Mouse (Mus musculus): Measurements from ENCODE around the gene Ccp110. TPM values are rescaled to one million over a fixed set of nuclear protein-coding genes. Genes with fewer than 3 reads are reported as not detected.
A peak's percentile ranks its signal among the peaks of the same experiment; 100 is the strongest.

Ccp110 gene
- total and polyA plus RNA-seq, 3 experiments, result 10.4 to 12.3 TPM; not detected in 1

GRCm38 (mm10) chr7:118740532-118741338, 28.4 kb downstream of the Ccp110 start:
- H3K36me3 ChIP-seq (ENCODE audit: control insufficient read depth in 1 of 2, insufficient read depth in 2 of 2, low read length in 2 of 2), result peaks cover 0 to 4% of the 10 kb centered on the region in 2 experiments; a peak in 1 of 4 replicates
- H3K4me1 ChIP-seq (ENCODE audit: control insufficient read depth in 1 of 2, insufficient read depth in 2 of 2, low read length in 2 of 2), result peaks cover 0 to 5% of the 10 kb centered on the region in 2 experiments; a peak in 1 of 4 replicates
- H3K27ac ChIP-seq (ENCODE audit: control insufficient read depth, low read depth, low read length), result peak overlapping the region; percentile 71
- peak; percentile 97 for DNase-seq (ENCODE audit: low read depth, low spot score)
- H3K9me3 ChIP-seq (replicated peaks; ENCODE audit: insufficient read depth, low read length), result no peaks in the 10 kb centered on the region
- H3K79me2 ChIP-seq (ENCODE audit: control insufficient read depth, insufficient read depth, low read length, poor library complexity), result peaks cover 6% of the 10 kb centered on the region
- TF ChIP-seq POLR2AphosphoS2 (IDR thresholded peaks at IDR 0.05; ENCODE audit: low read length) (0 out of 2 replicates have a peak, but pooled peaks have one; percentile 56), KAT2A (conservative IDR thresholded peaks at IDR 0.05; ENCODE audit: low read depth, low read length) (peak; percentile 68; the same call in 1 of the 2 replicates), MXI1 (IDR thresholded peaks at IDR 0.05; ENCODE audit: low read depth, low read length) (no peak; the same call in none of the 2 replicates), MYC (IDR thresholded peaks at IDR 0.05; ENCODE audit: low read depth, low read length) (0 out of 2 replicates have a peak, but pooled peaks have one; percentile 2), NRF1 (IDR thresholded peaks at IDR 0.05; ENCODE audit: insufficient read depth, low read depth, low read length, poor library complexity, severe bottlenecking) (peak; percentile 55; the same call in 1 of the 2 replicates), MAX (IDR thresholded peaks at IDR 0.05; ENCODE audit: low read length) (no peak; the same call in 1 of the 2 replicates), POLR2A (IDR thresholded peaks at IDR 0.05; ENCODE audit: control insufficient read depth in 1 of 2, insufficient read depth in 1 of 2, low read depth in 1 of 2, low read length in 2 of 2, poor library complexity in 1 of 2) (peak; percentile 7 to 69; a peak in 3 of 4 replicates), ELF1 (IDR thresholded peaks at IDR 0.05; ENCODE audit: low read depth, low read length) (peak; percentile 84), HCFC1 (IDR thresholded peaks at IDR 0.05; ENCODE audit: low read depth, low read length) (peak; percentile 95), USF1 (IDR thresholded peaks at IDR 0.05; ENCODE audit: low read depth, low read length) (peak; percentile 95), USF2 (IDR thresholded peaks at IDR 0.05; ENCODE audit: borderline replicate concordance in 1 of 2, insufficient read depth in 1 of 2, low read depth in 1 of 2, low read length in 2 of 2) (peak; percentile 7 to 71; a peak in 1 of 4 replicates), RCOR1 (IDR thresholded peaks at IDR 0.05; ENCODE audit: low read depth, low read length) (peak; percentile 78), SMC3 (IDR thresholded peaks at IDR 0.05; ENCODE audit: low read depth, low read length) (no peak), EP300 (IDR thresholded peaks at IDR 0.05; ENCODE audit: low read depth in 1 of 2, low read length in 2 of 2) (peak in 1 of 2 experiments; percentile 27; a peak in 1 of 4 replicates), NELFE (IDR thresholded peaks at IDR 0.05; ENCODE audit: low read depth, low read length) (peak; percentile 65), ZMIZ1 (IDR thresholded peaks at IDR 0.05; ENCODE audit: low read depth, low read length) (no peak), MYB (IDR thresholded peaks at IDR 0.05; ENCODE audit: low read depth, low read length) (no peak), TCF12 (IDR thresholded peaks at IDR 0.05; ENCODE audit: low read depth, low read length) (peak; percentile 47; the same call in 1 of the 2 replicates), TBP (IDR thresholded peaks at IDR 0.05; ENCODE audit: low read depth, low read length) (peak; percentile 55), SIN3A (IDR thresholded peaks at IDR 0.05; ENCODE audit: low read length) (peak; percentile 62)
- H3K27me3 ChIP-seq (ENCODE audit: control insufficient read depth in 1 of 2, insufficient read depth in 2 of 2, low read length in 2 of 2), result no peaks in the 10 kb centered on the region
- H3K4me3 ChIP-seq (ENCODE audit: control insufficient read depth in 1 of 2, insufficient read depth in 1 of 2, low read depth in 2 of 2, low read length in 2 of 2), result peak overlapping the region; percentile 75 to 97
- peak overlapping the region; percentile 82 for H3K9ac ChIP-seq (ENCODE audit: control insufficient read depth, low read depth, low read length, poor library complexity, severe bottlenecking)

All from MEL (cell line).